Mouse (Mus musculus) thymus, adult 18-20 months (tissue): ENCODE measurements around the gene Srsf11.

Experiments
- DNase-seq, 2 experiments: peaks; one replicate each; pipeline ENCODE4 v3.0.0; 2022; ENCODE audit warnings: mixed read lengths in 2 of 2

Srsf11 gene

DNA sequence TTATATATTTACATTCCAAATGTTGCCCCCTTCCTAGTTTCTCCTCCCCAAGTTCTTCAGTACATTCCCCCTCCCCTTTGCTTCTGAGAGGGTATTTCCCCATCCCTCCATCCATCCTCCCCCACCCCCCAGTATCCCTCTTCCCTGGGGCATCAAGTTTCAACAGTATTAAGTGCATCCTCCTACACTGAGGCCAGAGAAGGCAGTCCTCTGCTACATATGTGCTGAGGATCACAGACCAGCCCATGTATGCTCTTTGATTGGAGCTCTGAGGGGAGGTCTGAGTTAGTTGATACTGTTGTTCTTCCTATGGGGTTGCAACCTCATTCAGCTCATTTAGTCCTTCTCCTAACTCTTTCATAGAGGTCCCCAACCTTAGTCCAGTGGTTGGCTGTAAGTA lies 56.8 kb downstream of the Srsf11 start:
- no peak for DNase-seq

DNA sequence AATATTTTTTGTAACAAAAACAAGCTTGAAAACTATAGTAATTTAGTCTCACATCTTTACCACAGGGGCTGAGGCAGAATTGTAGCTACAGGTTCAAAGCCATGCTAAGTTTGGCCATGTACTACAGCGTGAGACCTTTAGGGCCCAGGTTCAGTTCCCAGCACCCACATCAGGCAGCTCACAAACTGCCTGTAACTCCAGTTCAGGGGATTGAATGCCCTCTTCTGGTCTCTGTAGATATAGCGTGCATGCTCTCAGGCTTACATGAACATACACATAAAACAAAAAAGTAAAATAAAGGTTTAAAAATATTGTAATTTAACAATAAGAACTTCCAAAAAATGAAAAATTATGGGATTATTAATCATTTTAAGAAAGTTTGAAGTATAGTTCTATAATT lies 63.2 kb downstream of the Srsf11 start:
- no peak for DNase-seq

DNA sequence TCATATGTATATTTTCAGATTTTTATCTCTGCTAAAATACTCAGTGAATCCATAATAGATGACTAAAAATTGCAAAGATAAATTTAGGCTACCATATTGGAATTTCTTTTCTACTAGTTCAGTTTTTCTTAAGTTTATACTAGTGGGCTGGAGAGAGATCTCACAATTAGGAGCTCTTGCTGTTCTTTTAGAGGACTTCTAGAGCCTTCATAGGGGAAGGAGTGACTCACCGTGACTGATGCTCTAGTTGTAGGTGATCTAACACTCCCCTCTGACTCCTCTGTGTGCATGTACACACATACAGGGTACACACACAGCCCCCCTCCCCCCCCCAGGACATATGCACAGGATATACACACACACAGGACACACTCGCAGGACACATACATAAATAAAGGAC lies 65.3 kb downstream of the Srsf11 start:
- no peak for DNase-seq
